Mouse (Mus musculus): Measurements from ENCODE around the gene Tmem8b. TPM values are rescaled to one million over a fixed set of nuclear protein-coding genes. Genes with fewer than 3 reads are reported as not detected.
A peak's percentile ranks its signal among the peaks of the same experiment; 100 is the strongest.

Tmem8b gene
- total RNA-seq, 1 experiment: 1.4 TPM

GRCm38 (mm10) chr4:43711821-43712220 is 43.0 kb downstream of the Tmem8b start:
- Histone ChIP-seq H3K4me3 (ENCODE audit: insufficient read depth in 1 of 2, low read depth in 1 of 2, low read length in 2 of 2, poor library complexity in 1 of 2, severe bottlenecking in 1 of 2) (no peak overlapping the region), H3K9ac (ENCODE audit: insufficient read depth, low read depth, low read length, poor library complexity, severe bottlenecking) (no peak overlapping the region), H3K4me1 (ENCODE audit: control insufficient read depth in 2 of 2, insufficient read depth in 2 of 2, low read length in 2 of 2, poor library complexity in 1 of 2) (no peaks in the 10 kb centered on the region), H3K9me3 (ENCODE audit: control insufficient read depth, insufficient read depth, low read depth, low read length) (no peaks in the 10 kb centered on the region), H3K27ac (ENCODE audit: insufficient read depth, low read depth, low read length, poor library complexity, severe bottlenecking) (no peak overlapping the region), H3K36me3 (ENCODE audit: control insufficient read depth, insufficient read depth, low read length, poor library complexity, severe bottlenecking) (no peaks in the 10 kb centered on the region)
- peak; percentile 58 for DNase-seq (ENCODE audit: low read depth, low spot score)
- TF ChIP-seq ZC3H11A (IDR thresholded peaks at IDR 0.05; ENCODE audit: borderline replicate concordance, low read depth, low read length): peak; percentile 74
- TF ChIP-seq ZNF384 (IDR thresholded peaks at IDR 0.05; ENCODE audit: low read depth, low read length): no peak
- 0 out of 2 replicates have a peak, but pooled peaks have one; percentile 13 for TF ChIP-seq CHD2 (IDR thresholded peaks at IDR 0.05; ENCODE audit: low read depth, low read length)
- in situ Hi-C loops (cut with MboI; ENCODE audit: low sequenced_read_pairs in 2 of 2, unreplicated experiment in 2 of 2): no loop called here

GRCm38 (mm10) chr4:43713652-43714219 is 45.0 kb downstream of the Tmem8b start:
- Histone ChIP-seq H3K9me3 (ENCODE audit: control insufficient read depth, insufficient read depth, low read depth, low read length) (no peaks in the 10 kb centered on the region), H3K27ac (ENCODE audit: insufficient read depth, low read depth, low read length, poor library complexity, severe bottlenecking) (no peak overlapping the region), H3K4me1 (ENCODE audit: control insufficient read depth in 2 of 2, insufficient read depth in 2 of 2, low read length in 2 of 2, poor library complexity in 1 of 2) (no peaks in the 10 kb centered on the region), H3K4me3 (ENCODE audit: insufficient read depth in 1 of 2, low read depth in 1 of 2, low read length in 2 of 2, poor library complexity in 1 of 2, severe bottlenecking in 1 of 2) (no peak overlapping the region), H3K9ac (ENCODE audit: insufficient read depth, low read depth, low read length, poor library complexity, severe bottlenecking) (no peak overlapping the region), H3K36me3 (ENCODE audit: control insufficient read depth, insufficient read depth, low read length, poor library complexity, severe bottlenecking) (no peaks in the 10 kb centered on the region)
- in situ Hi-C loops (cut with MboI; ENCODE audit: low sequenced_read_pairs in 2 of 2, unreplicated experiment in 2 of 2): no loop called here
- TF ChIP-seq CHD2 (IDR thresholded peaks at IDR 0.05; ENCODE audit: low read depth, low read length) (no peak), ZC3H11A (IDR thresholded peaks at IDR 0.05; ENCODE audit: borderline replicate concordance, low read depth, low read length) (no peak), MAFK (IDR thresholded peaks at IDR 0.05; ENCODE audit: insufficient read depth, low read depth, low read length) (no peak), HCFC1 (IDR thresholded peaks at IDR 0.05; ENCODE audit: borderline replicate concordance, insufficient read depth, low read length) (no peak), ZNF384 (IDR thresholded peaks at IDR 0.05; ENCODE audit: low read depth, low read length) (no peak)
- DNase-seq (ENCODE audit: low read depth, low spot score): no peak

GRCm38 (mm10) chr4:43720491-43721228 is 51.9 kb downstream of the Tmem8b start:
- H3K36me3 ChIP-seq (ENCODE audit: control insufficient read depth, insufficient read depth, low read length, poor library complexity, severe bottlenecking): no peaks in the 10 kb centered on the region
- in situ Hi-C loops (cut with MboI; ENCODE audit: low sequenced_read_pairs in 2 of 2, unreplicated experiment in 2 of 2): no loop called here
- peak overlapping the region; percentile 29; the same call in 1 of the 2 replicates for H3K27ac ChIP-seq (ENCODE audit: insufficient read depth, low read depth, low read length, poor library complexity, severe bottlenecking)
- no peak for DNase-seq (ENCODE audit: low read depth, low spot score)
- peak overlapping the region in 1 of 2 experiments; percentile 21; a peak in 1 of 4 replicates for H3K4me3 ChIP-seq (ENCODE audit: insufficient read depth in 1 of 2, low read depth in 1 of 2, low read length in 2 of 2, poor library complexity in 1 of 2, severe bottlenecking in 1 of 2)
- H3K9ac ChIP-seq (ENCODE audit: insufficient read depth, low read depth, low read length, poor library complexity, severe bottlenecking): no peak overlapping the region; the same call in 1 of the 2 replicates
- no peaks in the 10 kb centered on the region for H3K9me3 ChIP-seq (ENCODE audit: control insufficient read depth, insufficient read depth, low read depth, low read length)
- no peak for TF ChIP-seq ZC3H11A (IDR thresholded peaks at IDR 0.05; ENCODE audit: borderline replicate concordance, low read depth, low read length)
- no peak for TF ChIP-seq HCFC1 (IDR thresholded peaks at IDR 0.05; ENCODE audit: borderline replicate concordance, insufficient read depth, low read length)
- H3K4me1 ChIP-seq (ENCODE audit: control insufficient read depth in 2 of 2, insufficient read depth in 2 of 2, low read length in 2 of 2, poor library complexity in 1 of 2): no peaks in the 10 kb centered on the region; a peak in 1 of 4 replicates

GRCm38 (mm10) chr4:43722191-43722590 is 53.4 kb downstream of the Tmem8b start:
- Histone ChIP-seq H3K9me3 (ENCODE audit: control insufficient read depth, insufficient read depth, low read depth, low read length) (no peaks in the 10 kb centered on the region), H3K36me3 (ENCODE audit: control insufficient read depth, insufficient read depth, low read length, poor library complexity, severe bottlenecking) (no peaks in the 10 kb centered on the region), H3K27ac (ENCODE audit: insufficient read depth, low read depth, low read length, poor library complexity, severe bottlenecking) (no peak overlapping the region), H3K4me1 (ENCODE audit: control insufficient read depth in 2 of 2, insufficient read depth in 2 of 2, low read length in 2 of 2, poor library complexity in 1 of 2) (peaks cover 0 to 4% of the 10 kb centered on the region in 2 experiments; a peak in 1 of 4 replicates), H3K4me3 (ENCODE audit: insufficient read depth in 1 of 2, low read depth in 1 of 2, low read length in 2 of 2, poor library complexity in 1 of 2, severe bottlenecking in 1 of 2) (no peak overlapping the region), H3K9ac (ENCODE audit: insufficient read depth, low read depth, low read length, poor library complexity, severe bottlenecking) (no peak overlapping the region)
- DNase-seq (ENCODE audit: low read depth, low spot score): no peak
- in situ Hi-C loops (cut with MboI; ENCODE audit: low sequenced_read_pairs in 2 of 2, unreplicated experiment in 2 of 2): no loop called here
- TF ChIP-seq HCFC1 (IDR thresholded peaks at IDR 0.05; ENCODE audit: borderline replicate concordance, insufficient read depth, low read length): no peak

Data from ES-E14 (cell line).